Mouse (Mus musculus) limb, embryonic 11.5 days (tissue): ENCODE results near the gene Tet2. TPM values are rescaled to one million over a fixed set of nuclear protein-coding genes. Genes with fewer than 3 reads are reported as not detected.

ENCODE experiments used
- ATAC-seq: fragments of 200-750 bp; cut with Nextera tagmentation; 2 replicates; pipeline ENCODE4 v1.8.0; 2017; ENCODE audit warnings: low read depth; ENCODE audit not compliant: insufficient number of reproducible peaks, low FRiP score, low TSS enrichment
- DNase-seq: peaks from one replicate; pipeline ENCODE4 v3.0.0-alpha.2; 2015; ENCODE audit warnings: low spot score
- H3K27ac ChIP-seq: fragments of 300-500 bp; sonication (generic); replicated peaks from 2 replicates; pipeline ENCODE4 v1.5.1; 2014; ENCODE audit warnings: low read depth, mild to moderate bottlenecking, low read length
- H3K27me3 ChIP-seq: fragments of 300-500 bp; sonication (generic); 2 replicates; pipeline ENCODE4 v1.6.1; 2014; ENCODE audit warnings: mild to moderate bottlenecking, low read length, mixed read lengths; ENCODE audit not compliant: control insufficient read depth, insufficient read depth
- H3K36me3 ChIP-seq: fragments of 300-500 bp; sonication (generic); 2 replicates; pipeline ENCODE4 v1.6.1; 2014; ENCODE audit warnings: mild to moderate bottlenecking, low read length, moderate library complexity, mixed read lengths; ENCODE audit not compliant: control insufficient read depth, insufficient read depth
- H3K4me1 ChIP-seq: fragments of 300-500 bp; sonication (generic); 2 replicates; pipeline ENCODE4 v1.6.1; 2014; ENCODE audit warnings: low read length, mixed read lengths; ENCODE audit not compliant: control insufficient read depth, insufficient read depth
- H3K4me2 ChIP-seq: fragments of 300-500 bp; sonication (generic); 2 replicates; pipeline ENCODE4 v1.6.1; 2014; ENCODE audit warnings: low read depth, mild to moderate bottlenecking, moderate library complexity; ENCODE audit not compliant: severe bottlenecking
- H3K4me3 ChIP-seq: fragments of 300-500 bp; sonication (generic); 2 replicates; pipeline ENCODE4 v1.5.1; 2014; ENCODE audit warnings: low read depth, low read length
- H3K9ac ChIP-seq: fragments of 300-500 bp; sonication (generic); 2 replicates; pipeline ENCODE4 v1.6.1; 2014; ENCODE audit warnings: mild to moderate bottlenecking, low read length
- H3K9me3 ChIP-seq: fragments of 300-500 bp; sonication (generic); 2 replicates; pipeline ENCODE4 v1.6.1; 2016; ENCODE audit warnings: low read length; ENCODE audit not compliant: control insufficient read depth
- WGBS: fragments of 180-500 bp; shearing (Covaris S2); extraction: QIAGEN DNeasy Blood & Tissue Kit; methylation state at CpG from one replicate; pipeline ENCODE4 v1.1.7; 2014; 5-methylcytosine and 5-hydroxymethylcytosine counted together
- polyA plus RNA-seq: library from polyadenylated mRNA; unstranded; fragments of >200 nt; fragmentation: Nextera tagmentation; extraction: Ambion mirVana; gene quantifications from 2 replicates; pipeline ENCODE4 v1.2.1, GENCODE M21; 2014

Tet2 gene
- polyA plus RNA-seq, 1 experiment from 2014 or later: 12.7 TPM

GRCm38 (mm10) chr3:133533272-133533995 is 11.5 kb downstream of the Tet2 start:
- WGBS: 62% methylated on average over 11 of the region's 11 CpGs
- ATAC-seq (no peak), DNase-seq (no peak)

GRCm38 (mm10) chr3:133532806-133533205 is 12.1 kb downstream of the Tet2 start:
- Histone ChIP-seq H3K27ac (no peak overlapping the region), H3K36me3 (no peaks in the 10 kb centered on the region), H3K4me3 (no peak overlapping the region), H3K9me3 (no peaks in the 10 kb centered on the region), H3K9ac (no peak overlapping the region), H3K4me2 (no peak overlapping the region), H3K4me1 (no peaks in the 10 kb centered on the region), H3K27me3 (no peaks in the 10 kb centered on the region)
- DNase-seq (no peak), ATAC-seq (no peak)
- 65% methylated on average over 3 of the region's 3 CpGs for WGBS

More at GRCm38 (mm10) chr3:133533272-133533995, 11.5 kb downstream of the Tet2 start:
- H3K4me3 ChIP-seq: no peak overlapping the region
- no peak overlapping the region for H3K27ac ChIP-seq
- no peaks in the 10 kb centered on the region for H3K4me1 ChIP-seq
- H3K9me3 ChIP-seq: no peaks in the 10 kb centered on the region
- no peaks in the 10 kb centered on the region for H3K36me3 ChIP-seq
- H3K9ac ChIP-seq: no peak overlapping the region
- no peak overlapping the region for H3K4me2 ChIP-seq
- H3K27me3 ChIP-seq: no peaks in the 10 kb centered on the region

GRCm38 (mm10) chr3:133532252-133532651 is 12.7 kb downstream of the Tet2 start:
- Histone ChIP-seq H3K9ac (no peak overlapping the region), H3K27ac (no peak overlapping the region), H3K27me3 (no peaks in the 10 kb centered on the region), H3K4me2 (no peak overlapping the region), H3K36me3 (no peaks in the 10 kb centered on the region), H3K9me3 (no peaks in the 10 kb centered on the region), H3K4me3 (no peak overlapping the region), H3K4me1 (no peaks in the 10 kb centered on the region)
- no peak for DNase-seq
- WGBS: 81% methylated on average over 6 of the region's 6 CpGs
- ATAC-seq: no peak

- Histone ChIP-seq H3K9ac (no peak overlapping the region), H3K4me3 (no peak overlapping the region), H3K36me3 (no peaks in the 10 kb centered on the region), H3K27ac (no peak overlapping the region), H3K4me1 (no peaks in the 10 kb centered on the region), H3K27me3 (no peaks in the 10 kb centered on the region), H3K9me3 (no peaks in the 10 kb centered on the region), H3K4me2 (no peak overlapping the region)
- ATAC-seq (no peak), DNase-seq (no peak)
- 84% methylated on average over 2 of the region's 2 CpGs for WGBS
Measured at GRCm38 (mm10) chr3:133531101-133531500, 13.8 kb downstream of the Tet2 start.

GRCm38 (mm10) chr3:133530664-133531063 is 14.3 kb downstream of the Tet2 start:
- H3K4me3 ChIP-seq: no peak overlapping the region
- no peaks in the 10 kb centered on the region for H3K36me3 ChIP-seq
- WGBS: 77% methylated on average over 3 of the region's 3 CpGs
- no peaks in the 10 kb centered on the region for H3K9me3 ChIP-seq
- H3K27me3 ChIP-seq: no peaks in the 10 kb centered on the region
- H3K4me1 ChIP-seq: no peaks in the 10 kb centered on the region
- H3K27ac ChIP-seq: no peak overlapping the region
- no peak overlapping the region for H3K9ac ChIP-seq
- no peak overlapping the region for H3K4me2 ChIP-seq
- DNase-seq (no peak), ATAC-seq (no peak)

- no peaks in the 10 kb centered on the region for H3K27me3 ChIP-seq
- DNase-seq (no peak), ATAC-seq (no peak)
- H3K9me3 ChIP-seq: no peaks in the 10 kb centered on the region
- H3K4me2 ChIP-seq: no peak overlapping the region
- 84% methylated on average over 4 of the region's 4 CpGs for WGBS
- no peaks in the 10 kb centered on the region for H3K36me3 ChIP-seq
- H3K4me1 ChIP-seq: no peaks in the 10 kb centered on the region
- no peak overlapping the region for H3K27ac ChIP-seq
- no peak overlapping the region for H3K9ac ChIP-seq
- no peak overlapping the region for H3K4me3 ChIP-seq
Measured at GRCm38 (mm10) chr3:133526119-133526723, 18.7 kb downstream of the Tet2 start.

GRCm38 (mm10) chr3:133525578-133525977 is 19.4 kb downstream of the Tet2 start:
- Histone ChIP-seq H3K27ac (no peak overlapping the region), H3K27me3 (no peaks in the 10 kb centered on the region), H3K9ac (no peak overlapping the region), H3K36me3 (no peaks in the 10 kb centered on the region), H3K4me1 (no peaks in the 10 kb centered on the region), H3K4me2 (no peak overlapping the region), H3K9me3 (no peaks in the 10 kb centered on the region), H3K4me3 (no peak overlapping the region)
- no peak for DNase-seq
- 83% methylated on average over 1 of the region's 1 CpGs for WGBS
- ATAC-seq: no peak

- no peaks in the 10 kb centered on the region for H3K27me3 ChIP-seq
- no peak for ATAC-seq
Measured at GRCm38 (mm10) chr3:133524341-133525050, 20.4 kb downstream of the Tet2 start.

More at GRCm38 (mm10) chr3:133524341-133525050, 20.4 kb downstream of the Tet2 start:
- Histone ChIP-seq H3K4me1 (no peaks in the 10 kb centered on the region), H3K9ac (no peak overlapping the region), H3K27ac (no peak overlapping the region), H3K4me3 (no peak overlapping the region), H3K4me2 (no peak overlapping the region), H3K9me3 (no peaks in the 10 kb centered on the region), H3K36me3 (no peaks in the 10 kb centered on the region)
- no peak for DNase-seq
- WGBS: 88% methylated on average over 4 of the region's 4 CpGs
